Mouse (Mus musculus) ES-E14 (cell line): ENCODE results near the gene Gpr62. TPM values are rescaled to one million over a fixed set of nuclear protein-coding genes. Genes with fewer than 3 reads are reported as not detected.
A peak's percentile ranks its signal among the peaks of the same experiment; 100 is the strongest.

Source experiments
- DNase-seq: peaks from one replicate; pipeline ENCODE4 v3.0.0-alpha.2; 2013; ENCODE audit warnings: low read depth, low spot score
- H3K27ac ChIP-seq: 2 replicates; pipeline ENCODE4 v1.5.1; 2012; ENCODE audit warnings: low read depth, mild to moderate bottlenecking, low read length, moderate library complexity, mixed read lengths; ENCODE audit not compliant: poor library complexity, insufficient read depth, severe bottlenecking
- H3K36me3 ChIP-seq: 2 replicates; pipeline ENCODE4 v1.6.1; 2012; ENCODE audit warnings: mild to moderate bottlenecking, low read length, moderate library complexity, mixed read lengths; ENCODE audit not compliant: control insufficient read depth, poor library complexity, insufficient read depth, severe bottlenecking
- H3K4me1 ChIP-seq, 2 experiments: fragments of 150-350 bp in 1 of 2; sonication (generic) in 1 of 2; 2 replicates each; pipeline ENCODE4 v1.6.1; 2012; ENCODE audit warnings: low read length in 2 of 2, mild to moderate bottlenecking in 1 of 2, mixed read lengths in 1 of 2; ENCODE audit not compliant: control insufficient read depth in 2 of 2, insufficient read depth in 2 of 2, poor library complexity in 1 of 2
- H3K4me3 ChIP-seq, 2 experiments: fragments of 150-350 bp in 1 of 2; sonication (generic) in 1 of 2; 2 replicates each; pipeline ENCODE4 v1.5.1; 2012; ENCODE audit warnings: low read length in 2 of 2, low read depth in 1 of 2, mild to moderate bottlenecking in 1 of 2, mixed read lengths in 1 of 2; ENCODE audit not compliant: insufficient read depth in 1 of 2, poor library complexity in 1 of 2, severe bottlenecking in 1 of 2
- H3K9ac ChIP-seq: 2 replicates; pipeline ENCODE4 v1.6.1; 2012; ENCODE audit warnings: low read depth, mild to moderate bottlenecking, low read length, mixed read lengths; ENCODE audit not compliant: poor library complexity, insufficient read depth, severe bottlenecking
- H3K9me3 ChIP-seq: fragments of 150-350 bp; sonication (generic); 2 replicates; pipeline ENCODE4 v1.6.1; 2012; ENCODE audit warnings: low read depth, mild to moderate bottlenecking, low read length; ENCODE audit not compliant: control insufficient read depth, insufficient read depth
- CHD2 ChIP-seq: IDR thresholded peaks from 2 replicates; pipeline ENCODE4 v1.6.1; 2014; ENCODE audit warnings: mild to moderate bottlenecking, low read depth, low read length, inconsistent platforms
- HCFC1 ChIP-seq: IDR thresholded peaks from 2 replicates; pipeline ENCODE4 v1.6.1; 2012; ENCODE audit warnings: low read length, inconsistent platforms, borderline replicate concordance; ENCODE audit not compliant: insufficient read depth
- MAFK ChIP-seq: IDR thresholded peaks from 2 replicates; pipeline ENCODE4 v1.6.1; 2014; ENCODE audit warnings: mild to moderate bottlenecking, low read depth, low read length, inconsistent platforms; ENCODE audit not compliant: insufficient read depth
- ZC3H11A ChIP-seq: IDR thresholded peaks from 2 replicates; pipeline ENCODE4 v1.6.1; 2012; ENCODE audit warnings: low read depth, mild to moderate bottlenecking, inconsistent platforms, low read length, borderline replicate concordance
- ZNF384 ChIP-seq: IDR thresholded peaks from 2 replicates; pipeline ENCODE4 v1.6.1; 2012; ENCODE audit warnings: low read depth, low read length, inconsistent platforms
- in situ Hi-C, 2 experiments: fragments of 600-800 bp; cut with MboI; formaldehyde crosslinking; loops; one replicate each; pipeline ENCODE4 v1.15.1; 2025; ENCODE audit warnings: low sequenced_read_pairs in 2 of 2, inconsistent platforms in 1 of 2; ENCODE audit not compliant: unreplicated experiment in 2 of 2
- total RNA-seq: library from RNA; depleted of rRNA; stranded (reverse); fragments of 300-350 nt; gene quantifications from 2 replicates; pipeline ENCODE4 v1.2.3, GENCODE M21; 2012; rRNA removed

Gene Gpr62
- 0.22 and 0.58 TPM in 2 replicates for total RNA-seq

DNA sequence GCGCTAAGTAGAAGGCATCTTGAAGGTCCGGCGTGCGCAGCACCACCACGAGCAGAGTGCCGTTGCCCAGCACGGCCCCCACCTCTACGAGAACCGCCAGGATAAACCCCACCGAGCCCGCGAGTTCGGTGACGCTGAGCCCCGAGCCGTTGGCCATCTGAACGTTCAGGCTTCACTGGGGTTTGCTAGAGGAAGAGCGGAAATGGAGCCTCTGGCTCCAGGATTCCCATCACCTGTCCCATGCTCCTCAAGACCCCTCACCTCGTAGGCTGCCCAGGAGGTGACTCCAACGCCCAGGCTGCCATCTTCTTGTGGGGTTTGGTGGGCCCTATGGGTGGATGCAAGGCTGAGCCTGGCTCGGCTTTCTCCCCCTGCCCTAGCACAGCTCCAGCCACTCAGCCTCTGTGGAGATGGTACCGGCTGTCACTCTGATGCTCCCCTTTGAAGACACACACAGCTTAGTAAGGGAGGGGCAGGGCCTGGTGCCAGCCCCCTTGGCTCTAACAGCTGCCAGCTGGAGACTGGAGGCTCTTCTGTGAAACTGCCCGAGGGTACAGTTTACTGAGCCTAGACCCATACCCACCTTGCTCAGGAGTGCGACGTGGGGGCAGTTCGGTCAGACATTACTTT lies at the start of gene Gpr62:
Gene Gpr62 (minus strand): TSS at position 368 of the 630 bp plus-strand sequence.
- peaks cover 3 to 33% of the 10 kb centered on the region in 2 experiments; a peak in 3 of 4 replicates for H3K4me1 ChIP-seq
- no peak within 1 kb of the TSS for H3K27ac ChIP-seq
- in situ Hi-C loops = no loop called here
- peaks cover 25% of the 10 kb centered on the region for H3K36me3 ChIP-seq
- H3K9me3 ChIP-seq = no peaks in the 10 kb centered on the region
- DNase-seq = no peak
- TF ChIP-seq ZC3H11A (no peak), CHD2 (no peak), ZNF384 (no peak), HCFC1 (no peak), MAFK (no peak)
- H3K9ac ChIP-seq = peak within 1 kb of the TSS; percentile 81
- H3K4me3 ChIP-seq = peak within 1 kb of the TSS; percentile 79 to 83

DNA sequence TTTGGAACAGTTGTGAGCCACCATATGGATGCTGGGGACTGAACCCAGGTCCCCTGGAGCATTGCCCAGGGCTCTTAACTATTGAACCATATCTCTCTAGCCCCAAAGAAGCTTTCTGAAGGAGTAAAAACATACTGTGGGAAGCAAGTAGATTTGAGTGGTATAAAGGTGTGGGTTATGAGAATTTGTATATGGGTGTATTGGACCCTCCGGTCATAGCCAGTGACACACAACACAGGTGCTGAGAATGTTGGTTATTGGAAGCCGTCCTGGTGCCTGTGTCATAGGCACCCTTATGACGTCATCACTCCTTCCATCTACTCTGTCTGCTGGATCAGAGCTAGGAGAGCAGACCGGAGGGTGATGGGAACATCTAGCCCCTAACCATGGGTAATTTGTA lies 48.5 kb upstream of the Gpr62 start, which contains the start of gene Iqcf5:
Gene Iqcf5 (plus strand): TSS at position 301 of the 400 bp plus-strand sequence.
- Histone ChIP-seq H3K9ac (no peak within 1 kb of the TSS), H3K9me3 (no peaks in the 10 kb centered on the region), H3K36me3 (no peaks in the 10 kb centered on the region), H3K4me3 (no peak within 1 kb of the TSS), H3K4me1 (no peaks in the 10 kb centered on the region), H3K27ac (no peak within 1 kb of the TSS)
- TF ChIP-seq MAFK (no peak), ZC3H11A (no peak), HCFC1 (no peak), CHD2 (no peak)
- no peak for DNase-seq
- in situ Hi-C loops = no loop called here

DNA sequence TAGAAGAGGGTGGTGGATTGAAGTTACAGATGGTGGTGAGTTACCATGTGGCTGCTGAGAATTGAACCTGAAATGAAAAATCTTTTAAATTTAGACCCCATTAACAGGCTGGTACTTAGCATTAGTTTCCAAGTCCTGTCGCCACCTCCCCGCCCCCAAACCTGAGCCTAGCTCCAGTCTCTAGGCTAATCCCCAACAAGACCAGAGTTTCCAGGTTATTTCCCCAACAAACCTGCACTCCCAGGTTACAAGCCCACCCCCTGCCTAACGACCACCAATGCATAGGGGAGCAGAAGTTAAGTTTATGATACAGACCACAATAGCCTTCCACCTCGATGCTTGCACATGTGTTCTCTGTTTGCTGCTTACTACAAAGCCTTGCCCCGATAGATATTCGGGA lies 47.8 kb upstream of the Gpr62 start:
- H3K9ac ChIP-seq = no peak overlapping the region
- DNase-seq = no peak
- TF ChIP-seq HCFC1 = no peak
- TF ChIP-seq ZNF384 = no peak
- TF ChIP-seq MAFK = no peak

DNA sequence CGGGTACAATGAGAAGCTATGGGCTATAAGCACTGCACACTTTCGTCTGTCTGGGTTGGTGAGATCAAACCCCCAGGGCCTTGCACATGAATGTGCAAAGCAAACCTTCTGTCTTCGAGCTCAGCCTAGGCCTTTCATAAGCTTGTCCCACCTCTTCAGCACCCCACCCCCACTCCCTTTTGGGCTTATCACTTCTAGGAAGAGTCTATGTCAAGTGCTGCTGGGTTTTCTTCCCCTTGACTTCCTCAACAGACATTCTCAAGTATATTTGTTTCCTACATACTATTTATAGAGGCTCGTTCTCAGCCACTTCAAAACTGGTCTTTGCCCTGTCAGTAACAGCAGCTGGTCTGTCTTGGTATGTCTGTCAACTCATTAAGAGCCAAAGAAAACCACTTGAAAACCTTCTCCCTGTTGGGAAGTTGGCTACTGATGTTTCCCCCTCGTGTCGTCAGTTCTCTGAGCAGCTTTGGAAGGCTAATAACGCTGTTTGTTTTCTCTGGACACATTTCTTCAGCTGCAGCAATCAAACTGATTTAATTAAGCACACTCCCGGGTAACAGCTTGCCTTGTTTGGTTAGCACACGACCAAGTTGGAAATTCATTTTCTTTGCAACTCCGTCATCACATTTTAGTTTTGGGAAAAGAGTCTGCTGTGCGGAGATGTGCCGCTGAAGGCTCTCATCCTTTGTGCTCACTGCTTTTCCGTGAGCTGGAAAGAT lies 47.2 kb upstream of the Gpr62 start:
- no peaks in the 10 kb centered on the region for H3K36me3 ChIP-seq
- no peak for DNase-seq
- no peaks in the 10 kb centered on the region for H3K9me3 ChIP-seq
- no peak overlapping the region for H3K4me3 ChIP-seq
- no peak overlapping the region for H3K27ac ChIP-seq
- in situ Hi-C loops = no loop called here
- H3K9ac ChIP-seq = no peak overlapping the region
- TF ChIP-seq CHD2 (no peak), MAFK (no peak), ZNF384 (no peak), ZC3H11A (no peak), HCFC1 (no peak)
- no peaks in the 10 kb centered on the region for H3K4me1 ChIP-seq

More for the DNA sequence above, 47.8 kb upstream of the Gpr62 start:
- Histone ChIP-seq H3K4me1 (no peaks in the 10 kb centered on the region), H3K9me3 (no peaks in the 10 kb centered on the region), H3K4me3 (no peak overlapping the region), H3K27ac (no peak overlapping the region), H3K36me3 (no peaks in the 10 kb centered on the region)
- in situ Hi-C loops = no loop called here
